Mouse (Mus musculus) G1E (cell line): ENCODE measurements around the gene Vps11.

ENCODE experiments used
- CTCF ChIP-seq: IDR thresholded peaks from 2 replicates; pipeline ENCODE4 v1.5.1; 2012; ENCODE audit warnings: low read depth, low read length, inconsistent platforms, mixed read lengths
- GATA1 ChIP-seq: IDR thresholded peaks from 2 replicates; pipeline ENCODE4 v1.6.1; 2012; ENCODE audit warnings: borderline replicate concordance, low read length, inconsistent platforms, mixed read lengths
- GATA2 ChIP-seq: IDR thresholded peaks from 2 replicates; pipeline ENCODE4 v1.6.1; 2012; ENCODE audit warnings: low read depth, low read length, inconsistent platforms, borderline replicate concordance
- POLR2AphosphoS5 ChIP-seq: IDR thresholded peaks from 2 replicates; pipeline ENCODE4 v1.6.1; 2012; ENCODE audit warnings: low read depth, low read length, inconsistent platforms; ENCODE audit not compliant: insufficient replicate concordance
- TAL1 ChIP-seq: conservative IDR thresholded peaks from 2 replicates; pipeline ENCODE4 v1.6.1; 2012; ENCODE audit warnings: low read depth, low read length, inconsistent platforms, mixed read lengths

- TF ChIP-seq CTCF (no peak), TAL1 (no peak), GATA1 (no peak), POLR2AphosphoS5 (no peak), GATA2 (no peak)
Observed at GRCm38 (mm10) chr9:44352337-44352736, 9.1 kb downstream of the Vps11 start.
